Mouse (Mus musculus) heart, postnatal 0 days (tissue): ENCODE measurements at regions not wholly inside any gene's neighbourhood (a gene's known extent, or its start where the extent isn't known, plus 50 kb on each side); places are given as distances from the start of the nearest gene placed in this dataset.

Source experiments
- ATAC-seq: fragments of 200-750 bp; cut with Nextera tagmentation; 2 replicates; pipeline ENCODE4 v1.8.0; 2017; ENCODE audit warnings: low read depth, moderate number of reproducible peaks, moderate library complexity; ENCODE audit not compliant: insufficient read depth
- DNase-seq: peaks from one replicate; pipeline ENCODE4 v3.0.0-alpha.2; 2016; ENCODE audit warnings: low spot score
- H3K27ac ChIP-seq: fragments of 300-500 bp; sonication (generic); 2 replicates; pipeline ENCODE4 v1.5.1; 2014; ENCODE audit warnings: low read depth, mild to moderate bottlenecking
- H3K27me3 ChIP-seq: fragments of 300-500 bp; sonication (generic); 2 replicates; pipeline ENCODE4 v1.6.1; 2014; ENCODE audit warnings: low read length, mixed read lengths; ENCODE audit not compliant: control insufficient read depth, insufficient read depth
- H3K36me3 ChIP-seq: fragments of 300-500 bp; sonication (generic); replicated peaks from 2 replicates; pipeline ENCODE4 v1.6.1; 2014; ENCODE audit warnings: low read length, mixed read lengths; ENCODE audit not compliant: control insufficient read depth, insufficient read depth
- H3K4me1 ChIP-seq: fragments of 300-500 bp; sonication (generic); 2 replicates; pipeline ENCODE4 v1.6.1; 2014; ENCODE audit warnings: antibody characterized with exemption; ENCODE audit not compliant: control insufficient read depth, insufficient read depth
- H3K4me2 ChIP-seq: fragments of 300-500 bp; sonication (generic); 2 replicates; pipeline ENCODE4 v1.6.1; 2014; ENCODE audit warnings: low read depth, mild to moderate bottlenecking, low read length, moderate library complexity
- H3K4me3 ChIP-seq: fragments of 300-500 bp; sonication (generic); 2 replicates; pipeline ENCODE4 v1.5.1; 2014; ENCODE audit warnings: low read depth, low read length
- H3K9ac ChIP-seq: fragments of 300-500 bp; sonication (generic); replicated peaks from 2 replicates; pipeline ENCODE4 v1.6.1; 2014; ENCODE audit warnings: low read depth, low read length, mixed read lengths
- H3K9me3 ChIP-seq: fragments of 300-500 bp; sonication (generic); replicated peaks from 2 replicates; pipeline ENCODE4 v1.6.1; 2016; ENCODE audit warnings: low read length; ENCODE audit not compliant: control insufficient read depth
- CTCF ChIP-seq: IDR thresholded peaks from 2 replicates; pipeline ENCODE4 v1.5.1; 2016; ENCODE audit warnings: antibody characterized with exemption, control low read depth, low read depth
- EP300 ChIP-seq: IDR thresholded peaks from 2 replicates; pipeline ENCODE4 v1.6.1; 2016; ENCODE audit warnings: antibody characterized with exemption, low read depth
- WGBS: fragments of 180-500 bp; shearing (Covaris S2); extraction: QIAGEN DNeasy Blood & Tissue Kit; methylation state at CpG from one replicate; pipeline ENCODE4 v1.1.7; 2014; 5-methylcytosine and 5-hydroxymethylcytosine counted together

DNA sequence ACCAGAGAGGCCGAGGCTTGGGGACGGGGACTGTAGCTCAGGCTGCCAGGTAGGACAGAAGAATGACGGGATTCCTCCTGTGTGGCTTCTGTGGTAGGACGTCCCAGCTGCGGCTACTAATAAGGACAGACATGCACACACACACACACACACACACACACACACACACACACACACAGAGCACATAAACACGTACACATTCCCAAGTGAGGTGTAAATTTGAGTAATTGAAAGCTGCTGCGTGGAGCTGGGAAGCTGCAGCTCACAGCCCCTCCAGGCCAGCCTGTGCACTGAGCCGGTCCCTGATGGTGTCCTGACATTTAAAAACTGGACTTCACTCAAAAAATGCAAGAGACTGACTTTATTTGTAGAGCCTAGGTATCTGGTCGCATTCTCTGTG, 139.3 kb downstream of the Bmp7 start:
- no peaks in the 10 kb centered on the region for H3K36me3 ChIP-seq
- WGBS = 75% methylated on average over 9 of the region's 9 CpGs
- no peaks in the 10 kb centered on the region for H3K27me3 ChIP-seq
- ATAC-seq (no peak), DNase-seq (no peak)
- no peak overlapping the region for H3K9ac ChIP-seq
- no peaks in the 10 kb centered on the region for H3K4me1 ChIP-seq
- H3K4me2 ChIP-seq = no peak overlapping the region
- H3K27ac ChIP-seq = no peak overlapping the region
- TF ChIP-seq EP300 (no peak), CTCF (no peak)
- no peaks in the 10 kb centered on the region for H3K9me3 ChIP-seq
- H3K4me3 ChIP-seq = no peak overlapping the region

DNA sequence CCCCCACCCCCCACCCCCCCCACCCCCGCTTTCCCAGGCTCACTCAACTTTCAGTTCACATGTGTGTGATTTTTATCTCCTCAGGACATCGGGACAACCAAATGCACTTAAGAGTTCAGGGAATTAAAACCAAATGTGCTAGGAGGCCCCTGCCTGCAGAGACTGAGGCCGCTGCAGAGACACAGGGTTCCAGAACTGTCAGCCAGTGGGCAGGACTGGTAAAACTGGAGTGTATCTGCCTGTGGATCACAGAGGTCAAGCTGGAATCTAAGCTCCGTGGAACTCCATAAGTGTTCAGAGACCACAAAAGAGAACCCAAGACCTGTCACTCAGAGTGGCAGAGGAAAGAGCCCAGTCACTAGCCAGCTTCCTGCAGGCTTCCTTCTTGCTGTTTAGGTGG, 138.3 kb downstream of the Bmp7 start:
- 32% methylated on average over 3 of the region's 4 CpGs for WGBS
- Histone ChIP-seq H3K27me3 (no peaks in the 10 kb centered on the region), H3K36me3 (no peaks in the 10 kb centered on the region), H3K27ac (no peak overlapping the region), H3K4me2 (no peak overlapping the region), H3K4me3 (no peak overlapping the region), H3K9me3 (no peaks in the 10 kb centered on the region), H3K9ac (no peak overlapping the region), H3K4me1 (no peaks in the 10 kb centered on the region)
- no peak for DNase-seq
- TF ChIP-seq CTCF (no peak), EP300 (no peak)
- no peak for ATAC-seq

DNA sequence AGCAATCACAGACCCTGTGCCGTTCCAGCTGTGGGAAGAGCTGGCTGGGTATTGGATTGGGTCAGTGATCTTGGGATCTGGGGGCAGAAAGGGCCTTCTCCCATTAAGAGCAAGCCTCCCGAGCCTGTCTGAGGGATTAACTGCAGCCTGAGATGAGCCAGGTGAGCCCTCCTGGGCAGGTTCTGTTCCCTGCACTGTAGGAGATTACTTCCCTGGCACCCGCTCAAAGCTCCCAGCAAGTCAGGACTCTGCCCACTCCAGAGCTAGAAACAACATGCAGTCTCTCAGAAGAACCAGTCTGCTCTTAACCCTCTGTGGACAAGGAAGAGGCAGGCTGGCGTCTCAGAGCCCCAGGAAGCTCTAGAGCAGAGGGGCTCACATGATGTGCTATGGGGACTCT, 132.7 kb downstream of the Bmp7 start:
- no peaks in the 10 kb centered on the region for H3K36me3 ChIP-seq
- 0 out of 2 replicates have a peak, but pooled peaks cover 8% of the 10 kb centered on the region for H3K9me3 ChIP-seq
- no peak for DNase-seq
- no peaks in the 10 kb centered on the region for H3K4me1 ChIP-seq
- H3K9ac ChIP-seq = no peak overlapping the region
- WGBS = 51% methylated on average over 4 of the region's 4 CpGs
- no peak overlapping the region for H3K4me2 ChIP-seq
- no peak for TF ChIP-seq CTCF
- H3K27ac ChIP-seq = no peak overlapping the region
- no peaks in the 10 kb centered on the region for H3K27me3 ChIP-seq
- H3K4me3 ChIP-seq = no peak overlapping the region
- no peak for ATAC-seq

DNA sequence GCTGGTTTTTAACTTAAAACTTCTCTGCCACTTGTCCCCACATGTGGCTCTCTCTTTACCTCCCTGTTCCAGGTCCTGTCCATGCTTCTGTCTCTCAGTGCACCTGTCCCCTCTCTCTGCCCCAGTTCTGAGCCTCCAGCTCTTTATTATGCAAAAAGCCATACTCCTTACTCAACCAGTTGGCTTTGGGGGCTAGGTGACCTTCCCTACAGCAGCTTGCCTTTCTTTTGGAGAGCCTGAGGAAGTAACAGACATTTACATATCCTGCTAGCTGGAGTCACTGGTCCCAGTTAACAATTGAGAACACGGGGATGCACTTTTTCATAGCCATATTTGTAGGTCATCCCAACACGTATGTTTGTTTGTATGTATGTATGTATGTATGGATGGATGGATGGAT, 130.8 kb downstream of the Bmp7 start:
- no peaks in the 10 kb centered on the region for H3K27me3 ChIP-seq
- no peak overlapping the region for H3K4me3 ChIP-seq
- H3K36me3 ChIP-seq = no peaks in the 10 kb centered on the region
- no peaks in the 10 kb centered on the region for H3K4me1 ChIP-seq
- WGBS = 80% methylated on average over 2 of the region's 2 CpGs
- no peak overlapping the region for H3K27ac ChIP-seq
- DNase-seq = no peak
- H3K9me3 ChIP-seq = 0 out of 2 replicates have a peak, but pooled peaks cover 8% of the 10 kb centered on the region
- ATAC-seq = no peak
- TF ChIP-seq CTCF = no peak
- TF ChIP-seq EP300 = no peak
- no peak overlapping the region for H3K9ac ChIP-seq
- no peak overlapping the region for H3K4me2 ChIP-seq

DNA sequence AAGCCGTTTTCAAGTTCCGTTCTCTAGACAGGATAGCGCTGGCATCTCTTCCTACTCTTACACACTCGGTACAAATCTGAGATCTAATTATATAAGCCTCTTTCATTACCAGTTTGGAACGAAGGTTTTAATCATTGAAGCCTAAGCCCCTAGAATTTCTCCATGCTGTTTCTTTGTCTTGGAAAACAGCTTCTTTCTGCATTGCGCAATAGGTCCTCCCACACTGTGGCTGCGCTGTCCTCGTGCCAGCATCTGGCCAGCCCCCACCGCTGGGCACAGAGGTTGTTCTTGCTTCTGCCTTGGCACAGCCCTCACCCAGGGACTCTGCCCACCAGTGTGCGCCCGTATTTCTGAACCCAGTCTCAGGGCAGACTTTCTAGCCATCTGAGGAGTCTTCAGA, 126.8 kb downstream of the Bmp7 start:
- Histone ChIP-seq H3K4me1 (no peaks in the 10 kb centered on the region), H3K4me2 (no peak overlapping the region), H3K36me3 (no peaks in the 10 kb centered on the region), H3K9ac (no peak overlapping the region), H3K9me3 (0 out of 2 replicates have a peak, but pooled peaks cover 8% of the 10 kb centered on the region), H3K27ac (no peak overlapping the region), H3K27me3 (no peaks in the 10 kb centered on the region), H3K4me3 (no peak overlapping the region)
- ATAC-seq (no peak), DNase-seq (no peak)
- 74% methylated on average over 11 of the region's 11 CpGs for whole genome bisulfite sequencing
- no peak for TF ChIP-seq CTCF
- no peak for TF ChIP-seq EP300

DNA sequence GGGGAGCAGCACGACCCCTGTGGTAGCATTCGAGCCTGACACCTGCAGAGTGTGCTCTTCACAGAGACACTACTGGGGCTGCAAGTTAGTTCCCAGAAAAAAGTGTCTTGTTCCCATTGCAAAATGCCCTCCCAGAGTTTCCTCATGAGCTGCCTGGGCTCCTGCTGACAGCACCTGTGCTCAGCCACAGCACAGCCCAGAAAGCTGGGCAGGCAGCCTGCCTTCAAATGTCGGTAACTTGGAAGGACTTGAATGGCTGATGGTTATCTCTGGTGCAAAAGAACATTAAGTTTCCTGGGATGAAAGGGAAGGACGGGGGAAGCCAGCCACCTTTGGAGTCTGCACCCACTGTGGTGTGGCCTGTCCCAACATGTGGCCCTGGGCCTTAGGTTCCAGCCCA, 126.2 kb downstream of the Bmp7 start:
- no peak for ATAC-seq
- no peaks in the 10 kb centered on the region for H3K27me3 ChIP-seq
- no peak overlapping the region for H3K9ac ChIP-seq
- no peak for TF ChIP-seq CTCF
- TF ChIP-seq EP300 = no peak
- H3K4me2 ChIP-seq = no peak overlapping the region
- DNase-seq = no peak
- no peaks in the 10 kb centered on the region for H3K4me1 ChIP-seq
- no peak overlapping the region for H3K27ac ChIP-seq
- WGBS = 55% methylated on average over 4 of the region's 4 CpGs
- H3K9me3 ChIP-seq = 0 out of 2 replicates have a peak, but pooled peaks cover 4% of the 10 kb centered on the region
- H3K4me3 ChIP-seq = no peak overlapping the region
- no peaks in the 10 kb centered on the region for H3K36me3 ChIP-seq
